ENCODE assay signal across 11 mouse cellular contexts in the genomic region with DNA sequence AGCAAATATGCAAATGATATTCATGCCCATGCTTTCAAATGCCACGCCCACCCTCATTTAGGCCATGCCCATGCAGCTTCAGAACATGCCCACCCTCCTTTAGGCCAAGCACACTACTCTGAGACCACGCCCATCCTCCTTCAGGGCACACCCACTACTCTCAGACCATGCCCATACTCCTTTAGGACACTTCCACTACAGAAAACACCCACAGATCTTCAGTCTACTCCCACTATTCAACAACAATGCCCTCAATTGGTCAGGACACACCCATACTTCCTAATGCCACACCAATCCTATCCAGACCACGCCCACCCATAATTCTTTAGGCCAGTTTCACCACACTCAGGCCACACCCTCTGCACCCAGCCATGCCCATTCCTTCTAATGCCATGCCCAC.
DNase-seq lines count a peak whose midpoint lies in the region; ATAC-seq and TF ChIP-seq lines count a peak whose summit lies in the region.
"Had no signal": no experiment of that assay in that cellular context is flagged by ENCODE, and none has a peak within 500 bp of the region (broad histone marks: within the 10 kb centered on the region; RNA-seq: fewer than 3 reads in every experiment).

No protein-coding gene starts in this region.

- no peak for TF ChIP-seq POLR2A in heart, adult 2 months (IDR thresholded peaks at IDR 0.05; ENCODE audit: insufficient read depth, low read depth, low read length)

- H3K4me2 ChIP-seq in hindbrain, embryonic 11.5 days (replicated peaks; ENCODE audit: low read depth, low read length), result no peak overlapping the region
- H3K4me2 ChIP-seq in hindbrain, postnatal 0 days (ENCODE audit: low read depth, low read length), result no peak overlapping the region
- H3K4me2 ChIP-seq in stomach, postnatal 0 days (replicated peaks; ENCODE audit: low read depth), result no peak overlapping the region
- H3K4me2 ChIP-seq in intestine, embryonic 15.5 days (replicated peaks), result no peak overlapping the region
- H3K4me2 ChIP-seq: lung, embryonic 14.5 days had no signal

- TF ChIP-seq CTCF in hindbrain, postnatal 0 days (IDR thresholded peaks at IDR 0.05; ENCODE audit: low read depth), result no peak
- TF ChIP-seq CTCF in stomach, postnatal 0 days (IDR thresholded peaks at IDR 0.05; ENCODE audit: low read depth), result no peak
- no peak for TF ChIP-seq CTCF in heart, adult 2 months (IDR thresholded peaks at IDR 0.05)

- H3K79me2 ChIP-seq in heart, adult 2 months (replicated peaks; ENCODE audit: control insufficient read depth, insufficient read depth, low read length), result no peaks in the 10 kb centered on the region

- intact Hi-C loops in heart, adult 2 months (cut with DNase I), result loop anchor here (5.0 kb wide), 2 partner anchors 442 to 512 kb away; partner anchors contain the start of genes Evi5l, Gm49320 and Map2k7

- WGBS in hindbrain, embryonic 11.5 days, result 95% methylated on average over 3 of the region's 3 CpGs
- 95% methylated on average over 3 of the region's 3 CpGs for WGBS in hindbrain, postnatal 0 days
- 96% methylated on average over 3 of the region's 3 CpGs for WGBS in stomach, postnatal 0 days
- WGBS in intestine, embryonic 15.5 days, result 96% methylated on average over 3 of the region's 3 CpGs
- WGBS in heart, adult 2 months, result 95% methylated on average over 3 of the region's 3 CpGs

- H3K9ac ChIP-seq in hindbrain, embryonic 11.5 days (ENCODE audit: low read depth, low read length), result no peak overlapping the region
- no peak overlapping the region for H3K9ac ChIP-seq in hindbrain, postnatal 0 days (replicated peaks; ENCODE audit: low read length)
- H3K9ac ChIP-seq in stomach, postnatal 0 days (ENCODE audit: low read length), result no peak overlapping the region
- no peak overlapping the region for H3K9ac ChIP-seq in intestine, embryonic 15.5 days
- no peak overlapping the region for H3K9ac ChIP-seq in heart, adult 2 months (ENCODE audit: low read depth, low read length)
- H3K9ac ChIP-seq: lung, embryonic 14.5 days had no signal

- H3K4me3 ChIP-seq in hindbrain, embryonic 11.5 days (ENCODE audit: low read depth, low read length), result no peak overlapping the region
- no peak overlapping the region for H3K4me3 ChIP-seq in hindbrain, postnatal 0 days (ENCODE audit: low read length)
- H3K4me3 ChIP-seq in stomach, postnatal 0 days (ENCODE audit: low read depth, low read length), result no peak overlapping the region
- no peak overlapping the region for H3K4me3 ChIP-seq in intestine, embryonic 15.5 days (replicated peaks)
- no peak overlapping the region for H3K4me3 ChIP-seq in heart, adult 2 months

- no peaks in the 10 kb centered on the region for H3K27me3 ChIP-seq in hindbrain, embryonic 11.5 days (ENCODE audit: control insufficient read depth, insufficient read depth, low read length)
- H3K27me3 ChIP-seq in hindbrain, postnatal 0 days (ENCODE audit: insufficient read depth, low read length), result no peaks in the 10 kb centered on the region
- H3K27me3 ChIP-seq in stomach, postnatal 0 days (ENCODE audit: control insufficient read depth, insufficient read depth, low read length), result no peaks in the 10 kb centered on the region
- no peaks in the 10 kb centered on the region for H3K27me3 ChIP-seq in intestine, embryonic 15.5 days (replicated peaks)
- H3K27me3 ChIP-seq in heart, adult 2 months (ENCODE audit: control insufficient read depth, insufficient read depth, low read length), result no peaks in the 10 kb centered on the region

- no peaks in the 10 kb centered on the region for H3K36me3 ChIP-seq in hindbrain, embryonic 11.5 days (ENCODE audit: control insufficient read depth, insufficient read depth, low read length)
- no peaks in the 10 kb centered on the region for H3K36me3 ChIP-seq in hindbrain, postnatal 0 days (ENCODE audit: insufficient read depth, low read length)
- H3K36me3 ChIP-seq in stomach, postnatal 0 days (ENCODE audit: control insufficient read depth, insufficient read depth, low read length), result no peaks in the 10 kb centered on the region
- H3K36me3 ChIP-seq in intestine, embryonic 15.5 days, result no peaks in the 10 kb centered on the region
- H3K36me3 ChIP-seq in heart, adult 2 months (ENCODE audit: control insufficient read depth, insufficient read depth, low read length), result no peaks in the 10 kb centered on the region

- peak; percentile 1 for DNase-seq in hindbrain, embryonic 11.5 days (ENCODE audit: low spot score)
- no peak for DNase-seq in hindbrain, postnatal 0 days (ENCODE audit: low spot score)
- DNase-seq in 3134 (ENCODE audit: extremely low read depth, insufficient read length, low spot score), result peak; percentile 7
- DNase-seq in B cell, adult 2 months, result peak; percentile 5 to 9
- peak; percentile 64 for DNase-seq in cerebellum, adult 9-10 months
- no peak for DNase-seq in stomach, postnatal 0 days (ENCODE audit: low spot score)
- no peak for DNase-seq in heart, adult 2 months
- DNase-seq: gastrocnemius, postnatal 14 days; heart, postnatal 36 days had no signal

- TF ChIP-seq EP300 in stomach, postnatal 0 days (optimal IDR thresholded peaks at IDR 0.05), result no peak
- TF ChIP-seq EP300 in heart, adult 2 months (IDR thresholded peaks at IDR 0.05; ENCODE audit: insufficient read depth, low read depth, low read length), result no peak

- no peak for ATAC-seq in hindbrain, embryonic 11.5 days (ENCODE audit: low FRiP score)
- no peak for ATAC-seq in hindbrain, postnatal 0 days
- no peak for ATAC-seq in stomach, postnatal 0 days (ENCODE audit: low FRiP score, low TSS enrichment)
- ATAC-seq in intestine, embryonic 15.5 days, result no peak

- no peaks in the 10 kb centered on the region for H3K9me3 ChIP-seq in hindbrain, embryonic 11.5 days (ENCODE audit: control insufficient read depth, low read length)
- H3K9me3 ChIP-seq in hindbrain, postnatal 0 days (ENCODE audit: low read length), result no peaks in the 10 kb centered on the region
- H3K9me3 ChIP-seq in stomach, postnatal 0 days (ENCODE audit: control insufficient read depth, low read length), result no peaks in the 10 kb centered on the region
- H3K9me3 ChIP-seq in intestine, embryonic 15.5 days, result no peaks in the 10 kb centered on the region

- H3K27ac ChIP-seq in hindbrain, embryonic 11.5 days (ENCODE audit: low read depth, low read length), result no peak overlapping the region
- H3K27ac ChIP-seq in hindbrain, postnatal 0 days, result no peak overlapping the region
- no peak overlapping the region for H3K27ac ChIP-seq in stomach, postnatal 0 days (replicated peaks)
- no peak overlapping the region for H3K27ac ChIP-seq in intestine, embryonic 15.5 days
- no peak overlapping the region for H3K27ac ChIP-seq in heart, adult 2 months

- H3K4me1 ChIP-seq in hindbrain, embryonic 11.5 days (replicated peaks; ENCODE audit: control insufficient read depth, insufficient read depth, low read length), result no peaks in the 10 kb centered on the region
- 0 out of 2 replicates have a peak, but pooled peaks cover 3% of the 10 kb centered on the region for H3K4me1 ChIP-seq in hindbrain, postnatal 0 days (ENCODE audit: insufficient read depth, low read length)
- no peaks in the 10 kb centered on the region for H3K4me1 ChIP-seq in stomach, postnatal 0 days (replicated peaks; ENCODE audit: control insufficient read depth, insufficient read depth)
- no peaks in the 10 kb centered on the region for H3K4me1 ChIP-seq in intestine, embryonic 15.5 days (replicated peaks)
- no peaks in the 10 kb centered on the region for H3K4me1 ChIP-seq in heart, adult 2 months (ENCODE audit: control insufficient read depth, insufficient read depth, low read length)

Comparison
In these comparisons a context has a peak if more than half of its experiments do, and no peak if none do; other contexts are left out.
1. DNase-seq: peak in hindbrain, embryonic 11.5 days (single experiment), 3134 (single experiment), B cell, adult 2 months (2 of 2) and cerebellum, adult 9-10 months (single experiment); none in hindbrain, postnatal 0 days (single experiment), stomach, postnatal 0 days (single experiment) and heart, adult 2 months (0 of 2).